Mouse (Mus musculus) brain, adult 2 months (tissue): ENCODE measurements at regions not wholly inside any gene's neighbourhood (a gene's known extent, or its start where the extent isn't known, plus 50 kb on each side); places are given as distances from the start of the nearest gene placed in this dataset.

ENCODE experiments used
- DNase-seq: peaks from one replicate; pipeline ENCODE4 v3.0.0; 2011; ENCODE audit warnings: low read depth, low spot score

- peak; percentile 77 for DNase-seq
These were observed 55.7 kb downstream of the Id4 start for GRCm38 (mm10) chr13:48316747-48317146.

DNA sequence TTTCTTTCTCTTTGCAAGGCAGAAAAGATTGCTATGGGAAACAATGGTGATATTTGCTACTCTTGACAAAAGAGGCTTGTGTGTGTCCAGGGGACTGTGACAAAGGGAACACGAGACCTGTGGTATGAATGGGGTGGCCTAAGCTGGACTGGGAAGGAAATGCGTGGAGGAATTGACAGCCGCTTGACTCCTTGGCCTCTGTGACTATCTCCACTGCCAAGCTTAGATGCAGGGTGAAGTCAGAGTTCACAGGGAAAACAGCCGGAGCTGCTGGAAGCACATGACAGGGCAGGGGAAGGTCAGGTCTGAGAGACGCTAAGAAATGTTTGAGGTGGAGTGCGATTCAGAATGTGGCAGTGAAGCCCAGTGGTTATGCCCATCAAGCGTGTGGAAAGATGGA is 56.4 kb downstream of the Id4 start:
- peak; percentile 71 for DNase-seq

- DNase-seq = no peak
These were observed 58.0 kb downstream of the Id4 start for GRCm38 (mm10) chr13:48319001-48319400.

- DNase-seq = peak; percentile 58
These were observed 63.3 kb downstream of the Id4 start for GRCm38 (mm10) chr13:48324290-48324718.

DNA sequence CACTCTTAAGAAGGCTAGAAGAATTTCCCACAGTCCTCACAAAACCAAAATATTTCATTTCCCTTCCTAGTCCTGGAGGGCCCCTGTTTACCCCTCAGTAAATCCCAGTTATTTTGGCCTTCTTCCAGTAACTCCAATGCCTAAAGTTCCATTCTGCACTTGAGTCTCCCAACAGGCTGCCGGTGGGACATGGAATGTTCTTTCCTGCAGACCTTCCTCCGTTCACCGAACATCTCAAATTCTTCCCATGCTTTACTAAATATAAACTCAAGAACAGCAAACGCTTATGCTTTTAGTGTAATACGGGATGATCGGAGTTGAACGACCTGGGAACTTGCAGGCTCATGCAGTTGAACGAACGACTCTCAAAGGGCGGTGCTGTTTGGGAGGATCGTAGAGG is 69.6 kb downstream of the Id4 start:
- no peak for DNase-seq

- no peak for DNase-seq
These were observed 75.1 kb downstream of the Id4 start for GRCm38 (mm10) chr13:48336135-48336534.

- no peak for DNase-seq
These were observed 75.6 kb downstream of the Id4 start for GRCm38 (mm10) chr13:48336602-48337001.

- DNase-seq = no peak
These were observed 77.5 kb downstream of the Id4 start for GRCm38 (mm10) chr13:48338561-48338960.

- DNase-seq = no peak
These were observed 89.1 kb downstream of the Id4 start for GRCm38 (mm10) chr13:48350124-48350523.

- no peak for DNase-seq
These were observed 89.9 kb downstream of the Id4 start for GRCm38 (mm10) chr13:48350955-48351354.

DNA sequence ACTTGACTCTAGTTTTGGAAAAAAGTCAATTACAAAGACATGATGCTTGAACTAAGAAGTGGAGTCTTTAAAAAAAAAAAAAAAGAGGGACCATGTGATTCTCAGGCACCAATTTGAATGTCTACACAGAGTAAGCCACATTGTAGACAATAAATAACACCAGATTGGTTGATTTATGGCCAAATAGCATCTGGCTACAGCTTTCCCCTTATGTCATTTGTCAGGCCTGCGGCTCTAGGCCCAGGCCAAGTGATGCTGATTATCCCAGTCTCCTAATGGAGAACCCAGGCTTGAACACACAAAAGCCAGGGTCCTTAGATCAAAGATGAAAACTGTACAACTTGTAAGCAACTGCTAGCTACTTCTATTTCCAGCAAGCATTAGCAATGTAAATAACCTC is 96.1 kb downstream of the Id4 start:
- DNase-seq = no peak

- DNase-seq = peak; percentile 22
These were observed 96.6 kb downstream of the Id4 start for GRCm38 (mm10) chr13:48357640-48358039.

DNA sequence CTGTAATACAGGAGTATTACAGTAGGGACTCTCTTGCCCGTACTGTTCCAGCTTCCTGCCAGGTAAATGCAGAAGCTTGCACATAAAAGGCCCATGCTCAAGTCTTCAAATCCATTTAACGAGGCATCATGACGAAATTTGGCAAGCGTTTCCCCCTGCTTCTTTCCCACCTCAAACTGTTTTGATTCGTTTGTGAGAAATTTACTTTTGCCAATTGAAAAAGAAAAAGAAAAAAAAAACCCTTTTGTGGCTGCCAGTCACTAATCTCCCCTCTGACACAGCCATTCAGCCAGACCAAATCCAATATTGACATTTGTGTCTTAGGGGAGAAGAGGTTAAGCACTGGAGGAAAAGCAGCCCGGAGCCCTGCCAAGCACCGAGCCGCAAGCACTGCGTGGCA is 110.0 kb downstream of the Id4 start:
- DNase-seq = no peak

DNA sequence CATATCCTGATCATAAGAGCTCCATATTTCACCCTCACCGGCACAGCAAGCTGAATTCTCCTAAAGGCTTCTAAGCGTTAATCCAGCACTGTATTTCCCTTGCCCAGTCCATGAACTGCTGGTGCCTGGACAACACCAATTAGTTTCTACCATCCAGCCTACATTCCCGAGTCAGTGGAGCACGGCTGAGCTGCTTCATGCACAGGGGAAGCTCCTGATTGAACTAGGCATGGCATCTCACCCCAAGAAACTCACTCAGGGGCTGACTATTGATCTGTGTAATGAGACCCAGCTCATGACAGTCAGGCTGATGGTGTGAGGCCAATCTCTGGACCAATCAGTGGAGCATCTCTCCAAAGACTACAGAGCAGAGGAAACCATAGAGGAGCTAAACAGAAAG is 115.4 kb downstream of the Id4 start:
- DNase-seq = no peak

- peak; percentile 4 for DNase-seq
These were observed 122.8 kb downstream of the Id4 start for GRCm38 (mm10) chr13:48383580-48384445.

DNA sequence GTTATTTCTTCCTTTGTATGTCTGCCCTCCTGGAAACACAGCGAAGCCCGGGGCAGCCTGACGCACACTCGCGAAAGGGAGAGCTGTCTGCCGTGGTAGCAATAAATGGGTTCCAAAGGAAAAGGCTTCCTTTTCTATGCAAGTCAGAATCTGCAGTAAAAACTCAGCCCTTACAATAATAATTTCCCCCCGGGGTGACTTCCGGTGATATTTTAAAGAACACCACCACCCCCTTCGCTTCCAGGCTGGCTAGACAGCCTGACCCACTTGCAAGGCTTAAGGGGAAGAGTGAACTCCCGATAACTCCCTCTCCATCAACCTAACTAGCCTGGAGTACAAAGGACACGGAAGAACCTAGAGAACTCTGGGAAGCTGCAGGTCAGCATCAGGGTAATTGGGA is 123.9 kb downstream of the Id4 start:
- peak; percentile 4 for DNase-seq

DNA sequence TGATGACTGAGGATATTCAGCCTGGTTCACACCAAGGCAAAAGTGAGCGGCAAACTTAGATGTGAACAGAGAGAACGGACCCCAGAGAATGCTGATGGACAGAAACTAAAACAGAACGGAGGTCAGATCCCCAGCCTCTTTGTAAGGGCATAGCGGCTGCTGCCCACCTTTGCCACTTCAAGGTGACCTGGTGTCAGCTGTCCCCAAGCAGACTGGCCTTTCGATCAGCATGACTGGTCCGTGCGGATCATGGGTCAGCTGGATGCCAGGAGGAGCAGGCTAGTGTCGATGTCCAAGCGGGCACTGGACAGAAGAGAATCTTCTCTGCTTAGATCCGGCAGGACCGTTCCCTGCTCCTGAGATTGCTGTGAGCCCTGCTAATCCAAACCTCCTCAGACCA is 122.1 kb downstream of the Zfp169 start:
- no peak for DNase-seq

- DNase-seq = no peak
These were observed 115.5 kb downstream of the Zfp169 start for GRCm38 (mm10) chr13:48397761-48398160.

DNA sequence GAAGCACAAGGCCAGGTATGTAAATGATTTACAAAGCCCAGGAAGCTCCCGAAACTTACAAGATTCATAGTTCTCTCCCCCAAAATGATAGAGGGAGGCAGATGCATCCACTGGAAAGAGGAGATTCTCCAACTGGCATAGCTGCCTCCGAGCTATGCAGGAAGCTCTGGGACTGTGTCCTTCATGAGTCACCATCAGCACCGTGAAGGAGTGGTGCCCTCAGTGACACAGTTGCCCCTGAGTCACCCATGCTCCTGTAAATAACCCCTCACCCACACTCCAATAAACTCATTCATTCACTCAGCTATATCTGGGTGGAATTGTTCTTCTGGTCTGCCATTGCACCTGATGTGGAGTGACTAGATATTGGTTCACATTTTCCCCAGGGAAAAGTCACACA is 114.6 kb downstream of the Zfp169 start:
- no peak for DNase-seq

DNA sequence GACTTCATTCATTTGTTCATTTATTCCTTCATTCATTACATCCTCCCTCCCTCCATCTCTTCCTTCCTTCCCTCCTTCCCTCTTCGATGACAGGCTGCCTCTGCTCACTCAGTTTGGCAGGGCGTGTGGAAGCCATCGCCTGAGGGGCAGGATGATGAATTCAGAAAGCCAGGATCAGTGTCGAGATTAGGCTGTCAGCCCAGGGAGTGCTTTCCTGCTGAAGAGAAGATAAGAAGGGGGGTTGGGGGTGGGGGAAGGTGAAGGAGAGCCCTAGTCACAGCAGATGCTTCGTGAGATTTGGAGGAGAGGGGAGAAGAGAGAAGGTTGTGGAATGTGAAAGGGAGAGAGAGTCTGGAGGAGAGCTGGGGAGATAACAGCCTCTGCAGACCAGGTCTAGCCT is 110.9 kb downstream of the Zfp169 start:
- no peak for DNase-seq

GRCm38 (mm10) chr13:48422438-48423329 is 90.6 kb downstream of the Zfp169 start:
- peak; percentile 7 for DNase-seq

DNA sequence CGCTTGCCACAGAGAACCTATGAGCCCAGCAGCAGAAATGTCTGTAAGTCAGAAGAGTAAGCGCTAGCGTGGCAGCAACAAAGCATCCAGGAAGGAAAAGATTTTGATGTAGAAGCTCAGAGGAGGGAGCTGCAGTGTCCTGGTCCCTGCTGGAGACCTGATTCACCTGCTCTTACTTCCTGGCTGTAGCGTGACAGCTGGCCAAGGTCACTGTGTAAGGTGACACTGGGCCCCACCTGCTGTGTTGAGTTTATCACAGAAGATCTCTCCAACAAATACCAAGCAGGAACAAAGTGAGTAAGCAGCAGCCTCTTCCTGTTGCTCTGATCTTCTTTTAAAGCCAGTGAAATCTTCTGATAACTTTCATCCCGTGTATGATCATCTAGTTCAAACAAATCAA is 86.4 kb downstream of the Zfp169 start:
- DNase-seq = no peak
